Mouse (Mus musculus) gastrocnemius, adult 8-10 months (tissue): Measurements from ENCODE around the gene Poldip3. TPM values are rescaled to one million over a fixed set of nuclear protein-coding genes. Genes with fewer than 3 reads are reported as not detected.

ENCODE experiments used
- DNase-seq, 2 experiments: peaks; one replicate each; pipeline ENCODE4 v3.0.0; 2022; ENCODE audit warnings: low spot score in 2 of 2
- total RNA-seq, 4 experiments: library from RNA; stranded (reverse); gene quantifications; 2 replicates each; pipeline ENCODE4 v1.2.4; 2022

Gene Poldip3
- 10 to 100 TPM; 12.3 to 18.1 (median 16.9) TPM for total RNA-seq

DNA sequence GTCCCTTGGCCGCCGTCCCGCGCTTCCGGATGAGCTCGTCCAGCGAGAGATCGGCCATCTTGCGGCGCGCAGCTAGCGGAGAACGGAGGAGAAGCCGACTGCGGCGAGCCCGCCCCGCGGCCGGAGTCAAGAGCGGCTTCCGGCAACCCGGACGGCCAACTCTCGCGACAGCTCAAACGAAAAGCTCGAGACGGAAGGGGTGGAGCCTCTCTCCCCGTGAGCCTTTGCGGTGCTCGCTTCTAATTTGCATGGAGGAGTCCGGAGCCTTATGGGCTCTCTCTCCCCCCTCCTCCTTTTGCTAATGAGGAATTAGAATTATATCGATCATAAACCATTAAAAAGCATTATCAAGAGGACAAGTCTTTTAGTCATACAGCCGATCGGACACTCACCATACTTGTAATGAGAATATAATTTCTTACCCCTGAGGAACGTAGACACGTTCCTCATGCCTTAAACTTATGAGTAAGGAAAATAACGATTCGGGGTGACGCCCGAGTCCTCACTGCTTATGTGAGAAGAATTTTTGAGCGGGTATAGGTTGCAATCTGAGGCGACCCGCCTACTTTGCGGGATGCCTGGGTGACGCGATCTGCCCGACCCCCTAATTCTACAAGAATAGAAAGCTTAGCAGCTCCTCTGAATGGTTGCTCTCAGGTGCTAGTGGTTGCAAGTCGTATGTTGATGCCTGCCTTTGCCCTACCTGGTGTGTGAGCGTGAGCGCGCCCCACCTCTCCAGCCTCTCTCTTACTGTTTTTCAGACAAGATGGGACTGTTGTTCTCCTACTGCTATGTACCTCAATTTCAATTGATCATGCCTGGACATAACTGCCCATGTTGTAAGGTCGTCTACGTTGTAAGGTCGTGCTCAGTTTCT is at the start of gene Poldip3:
Gene Poldip3 (minus strand): TSS at position 189 of the 877 bp plus-strand sequence.
- DNase-seq: peak; percentile 99

GRCm38 (mm10) chr15:83193413-83193812 is 44.2 kb upstream of the Poldip3 start:
- no peak for DNase-seq

DNA sequence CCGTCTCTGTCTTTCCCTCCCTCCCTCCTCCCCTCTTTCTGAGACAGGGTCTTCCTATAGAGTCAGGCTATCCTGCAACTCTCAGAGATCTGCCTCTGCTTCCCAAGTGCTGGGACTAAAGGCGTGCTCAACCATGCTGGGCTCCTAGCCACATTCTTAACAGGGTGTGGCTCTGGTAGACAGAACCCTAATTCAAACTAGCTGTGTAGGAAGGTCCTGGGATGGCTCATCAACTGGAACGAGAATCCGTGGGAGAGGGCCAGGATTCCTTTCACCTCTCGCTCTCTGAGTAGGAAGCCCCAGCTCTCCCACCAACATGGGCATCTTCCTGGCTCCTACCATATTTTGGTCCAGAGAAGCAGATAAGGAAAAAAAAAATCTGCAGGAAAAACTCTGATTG is 33.2 kb upstream of the Poldip3 start:
- no peak for DNase-seq

DNA sequence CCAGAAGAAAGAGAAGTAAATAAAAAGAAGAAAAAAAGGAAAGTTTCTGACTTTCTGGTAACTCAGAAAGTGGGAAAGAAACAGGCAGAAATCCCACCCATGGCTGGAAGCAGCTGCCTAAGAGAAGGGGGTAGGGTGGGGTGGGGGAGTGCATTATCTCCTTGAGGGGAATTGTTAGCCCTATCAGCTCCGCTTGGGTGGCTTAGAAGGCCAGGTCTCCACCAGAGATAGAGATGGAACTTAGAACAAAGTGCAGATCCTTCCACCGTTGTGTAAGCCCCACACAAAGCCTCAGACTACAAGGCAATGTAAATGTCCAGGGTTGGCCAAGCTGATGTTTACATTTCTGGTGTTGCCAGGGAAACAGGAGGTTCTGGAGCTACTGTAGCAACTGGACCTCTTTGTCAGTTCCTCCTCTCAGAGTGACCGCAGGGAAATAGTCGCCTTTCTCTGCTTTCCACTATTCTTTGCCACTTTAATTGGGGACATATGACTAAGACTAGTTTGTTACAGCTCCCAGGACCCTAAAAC is 32.7 kb upstream of the Poldip3 start:
- DNase-seq: no peak

DNA sequence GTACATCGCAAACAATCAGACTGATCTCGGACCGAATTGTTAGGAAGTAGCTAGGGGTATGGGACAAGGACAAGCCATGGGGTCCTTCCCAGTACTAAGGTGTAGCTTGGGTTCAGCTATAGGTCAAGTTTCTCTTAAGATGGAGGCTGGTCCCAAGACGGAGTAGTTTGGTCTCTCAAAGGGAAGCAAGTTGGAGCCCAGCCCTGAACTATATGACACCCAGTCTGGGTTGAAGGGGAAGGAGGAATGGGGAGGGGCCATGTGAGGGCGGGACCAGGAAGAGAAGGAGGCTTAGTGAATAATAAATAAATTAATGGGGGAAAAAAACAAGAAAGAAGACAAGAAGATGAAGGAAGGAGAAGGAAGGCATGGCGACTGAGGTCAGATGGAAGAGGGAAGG is 30.8 kb upstream of the Poldip3 start:
- no peak for DNase-seq

- DNase-seq: no peak
Measured at GRCm38 (mm10) chr15:83176653-83177052, 27.5 kb upstream of the Poldip3 start.

DNA sequence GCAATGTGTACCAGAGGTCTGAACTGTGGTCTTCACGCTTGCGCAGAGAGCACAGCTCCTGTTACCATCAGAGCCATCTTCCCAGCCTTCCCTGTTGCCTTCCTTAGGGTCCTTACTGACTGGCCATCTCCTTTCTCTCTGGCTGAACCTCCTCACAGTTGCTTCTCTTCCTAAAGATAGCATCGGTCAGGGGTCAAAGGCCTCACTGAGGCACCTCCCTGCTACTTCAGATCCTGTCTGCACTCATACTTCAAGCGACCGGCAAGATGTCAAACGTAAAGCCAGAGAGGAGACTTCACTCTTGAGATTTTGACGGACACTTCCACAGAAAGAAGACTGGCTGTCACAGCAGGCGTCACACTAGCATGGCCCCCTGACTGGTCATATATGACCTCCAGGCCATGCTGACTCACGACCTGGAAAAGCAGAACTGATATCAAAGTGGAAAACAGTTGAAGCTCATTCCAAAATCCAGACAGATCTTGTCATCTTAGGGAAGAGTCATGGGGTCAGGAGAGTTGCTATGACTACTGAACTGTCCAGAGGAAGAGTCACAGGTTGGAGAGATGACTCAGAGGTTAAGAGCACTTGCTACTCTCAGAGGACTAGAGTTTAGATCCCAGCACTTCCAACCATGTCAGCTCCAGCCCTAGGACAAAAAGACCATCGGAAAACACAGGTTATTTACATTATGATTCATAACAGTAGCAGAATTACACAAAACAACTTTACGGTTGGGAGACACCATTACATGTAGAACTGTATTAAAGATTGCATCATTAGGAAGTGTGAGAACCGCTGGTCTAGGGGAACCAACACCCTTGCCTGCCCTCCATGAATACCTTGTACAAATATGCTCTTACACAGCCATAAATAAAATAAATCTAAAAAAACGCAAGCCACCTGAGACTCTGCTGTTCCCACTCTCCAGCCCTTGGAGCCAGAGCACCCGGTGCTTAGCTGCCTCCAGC is 25.0 kb upstream of the Poldip3 start:
- DNase-seq: no peak

DNA sequence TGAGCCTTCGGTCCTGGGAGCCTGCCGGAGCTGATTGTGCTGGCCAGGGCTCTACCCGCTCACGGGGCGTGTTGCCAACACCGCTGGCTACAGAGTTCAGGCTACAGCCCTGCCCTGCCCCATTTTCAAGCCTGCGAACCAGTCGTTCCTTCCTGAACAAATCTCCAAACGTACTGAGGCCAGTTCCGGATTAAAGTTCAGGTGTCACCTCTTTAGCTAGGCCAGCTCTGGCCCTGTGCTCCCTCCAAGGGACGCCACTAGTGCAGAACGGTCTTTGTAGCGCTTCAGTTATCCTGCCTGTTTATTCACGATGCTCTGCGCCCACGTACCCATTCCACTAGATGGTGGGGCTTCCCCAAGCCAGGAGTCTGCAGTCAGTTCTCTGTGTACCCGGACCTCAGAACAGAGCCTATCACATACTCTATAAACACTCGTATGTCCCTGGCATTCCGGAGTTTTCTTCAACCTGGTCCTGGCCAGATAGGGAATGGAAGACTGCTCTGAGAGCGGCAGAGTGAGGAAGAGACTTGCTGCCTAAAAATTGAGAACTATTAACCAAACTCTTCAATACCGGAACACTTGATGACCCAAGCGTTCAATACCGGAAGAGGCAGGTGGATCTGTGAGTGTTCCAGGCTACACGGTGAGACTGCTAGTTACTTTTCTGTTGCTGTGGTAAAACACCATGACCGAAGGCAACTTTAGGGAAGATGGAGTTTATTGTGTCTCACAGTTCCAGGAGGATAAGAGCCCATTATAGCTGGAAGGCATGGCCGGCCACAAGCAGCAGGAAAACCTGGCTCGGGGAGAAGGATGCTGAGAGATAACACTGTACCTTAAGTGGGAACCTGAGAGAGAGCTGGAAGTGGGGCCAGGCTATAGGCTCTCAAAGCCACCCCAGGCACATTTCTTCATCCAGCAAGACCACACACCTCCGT is 23.6 kb upstream of the Poldip3 start, which contains the start of gene Cyb5r3:
Gene Cyb5r3 (minus strand): TSS at position 101 of the 938 bp plus-strand sequence.
- no peak for DNase-seq

GRCm38 (mm10) chr15:83171712-83172481 is 22.7 kb upstream of the Poldip3 start:
- peak; percentile 97 to 99 for DNase-seq

DNA sequence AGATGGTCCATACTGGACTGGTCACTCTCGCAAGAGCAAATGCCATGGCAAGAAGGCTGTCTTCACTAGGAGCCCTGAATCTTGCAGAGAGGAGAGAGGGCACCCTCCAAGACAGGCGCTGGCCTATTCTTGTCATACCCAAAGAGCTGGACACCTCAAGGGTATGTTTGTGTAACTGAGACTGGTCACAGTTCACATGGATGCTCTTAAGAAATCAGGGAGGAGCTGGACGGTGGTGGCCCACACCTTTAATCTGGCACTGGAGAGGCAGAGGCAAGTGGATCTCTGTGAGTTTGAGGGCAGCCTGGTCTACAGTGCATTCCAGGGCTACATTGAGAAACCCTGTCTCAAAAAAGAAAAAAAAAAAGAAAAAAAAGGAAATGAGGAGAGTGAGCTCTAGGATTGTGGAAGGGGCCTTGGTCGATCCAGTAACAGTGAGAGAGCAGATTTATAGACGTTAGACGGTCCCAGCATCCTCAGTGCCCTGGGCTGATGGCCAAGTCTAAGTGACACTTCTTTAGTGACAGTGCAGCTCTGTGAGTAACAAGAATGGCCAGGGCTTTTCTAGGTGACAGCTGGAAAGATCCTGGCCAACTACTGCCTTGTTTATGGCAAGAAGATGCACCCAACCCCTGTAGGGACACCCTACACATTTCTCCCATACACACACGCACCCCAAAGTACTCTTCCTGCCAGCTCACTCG is 21.9 kb upstream of the Poldip3 start:
- peak in 1 of 2 experiments; percentile 2 for DNase-seq

GRCm38 (mm10) chr15:83169772-83170722 is 20.9 kb upstream of the Poldip3 start:
- peak in 1 of 2 experiments; percentile 1 for DNase-seq

- DNase-seq: no peak
Measured at GRCm38 (mm10) chr15:83168875-83169771, 19.9 kb upstream of the Poldip3 start.

DNA sequence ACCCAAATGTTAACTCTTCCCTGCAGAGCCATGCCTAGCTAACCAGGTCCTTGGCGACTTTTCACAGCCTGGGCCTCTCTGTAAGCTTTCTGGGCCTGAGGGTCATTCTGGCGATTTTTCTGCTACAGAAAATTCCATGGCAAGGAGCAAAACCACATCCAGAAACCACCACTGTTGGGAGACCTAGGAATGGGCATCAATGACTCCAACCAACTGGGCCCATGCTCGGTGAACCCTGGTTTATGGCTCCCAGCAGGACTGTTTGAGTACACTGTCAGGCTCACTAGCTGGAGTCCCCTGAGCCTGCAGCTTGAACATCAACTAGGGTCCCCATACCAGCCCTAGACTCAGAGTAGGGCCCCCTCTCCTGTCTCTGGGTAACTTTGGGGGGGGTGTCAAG is 19.1 kb upstream of the Poldip3 start:
- no peak for DNase-seq

DNA sequence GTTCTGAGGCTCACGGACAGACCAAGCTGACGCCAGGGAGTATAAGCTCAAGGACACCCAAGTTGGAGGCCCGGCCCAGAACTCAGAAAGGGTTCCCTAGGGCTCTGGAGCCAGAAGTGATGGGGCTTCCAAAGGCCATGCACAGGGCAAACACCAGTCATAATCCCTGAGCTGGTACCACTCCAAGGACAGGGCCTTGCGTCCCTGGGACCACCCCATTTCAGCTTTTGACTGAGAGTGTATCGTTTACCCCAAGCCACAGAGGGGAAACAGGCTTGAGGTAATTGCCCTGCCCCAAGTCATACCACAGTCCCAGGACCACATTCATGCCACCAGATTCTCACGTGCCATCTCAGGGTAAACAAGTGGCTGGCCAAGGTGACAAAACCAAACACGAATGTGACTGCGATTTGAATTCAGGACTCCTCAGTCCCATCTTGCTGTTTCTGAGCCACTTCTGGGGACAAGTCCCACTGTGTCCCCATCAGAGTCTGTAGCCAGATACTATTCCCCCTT is 18.4 kb upstream of the Poldip3 start:
- DNase-seq: no peak

DNA sequence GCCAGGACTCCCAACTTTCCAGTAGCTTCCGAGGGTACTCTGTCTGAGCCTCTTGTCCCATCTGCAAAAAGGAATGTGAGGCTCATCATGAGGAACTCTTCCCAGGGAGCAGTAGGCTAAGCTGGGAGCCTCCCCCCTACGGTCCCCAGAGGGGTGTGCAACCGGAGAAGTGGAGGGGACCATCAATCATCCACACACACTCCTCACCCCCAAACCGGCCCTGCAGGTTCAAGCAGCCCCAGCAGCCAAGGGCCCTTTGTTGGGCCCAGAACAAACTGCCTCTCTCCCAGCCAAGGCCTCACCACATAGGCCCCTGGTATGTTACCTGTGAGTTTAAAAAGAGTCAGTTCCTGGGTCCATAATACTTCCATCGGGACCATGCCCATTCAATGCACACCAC is 17.9 kb upstream of the Poldip3 start:
- no peak for DNase-seq

- peak in 1 of 2 experiments; percentile 45 for DNase-seq
Measured at GRCm38 (mm10) chr15:83166642-83167041, 17.5 kb upstream of the Poldip3 start.
